Mouse (Mus musculus): ENCODE measurements around the gene Snap29.

Snap29 gene

DNA sequence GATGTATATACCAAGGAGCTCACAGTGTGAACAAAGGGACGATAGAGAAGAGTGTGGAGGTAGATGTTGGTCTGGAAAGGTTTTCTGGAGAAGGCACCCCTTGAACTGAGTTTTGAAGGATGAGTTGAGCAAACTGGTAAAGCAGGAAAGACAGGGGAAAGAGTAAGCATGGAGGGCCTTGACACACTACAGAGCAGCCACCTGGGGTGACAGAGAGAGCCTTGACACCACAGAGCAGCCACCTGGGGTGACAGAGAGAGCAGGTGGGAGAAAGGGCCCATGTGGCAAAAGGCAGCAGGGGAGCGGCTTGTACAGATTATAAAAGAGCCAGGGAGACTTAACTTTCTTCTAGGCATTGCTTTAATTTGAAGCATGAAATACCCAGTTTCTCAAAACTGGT is 69.0 kb downstream of the Snap29 start:
- peak in 1 of 2 experiments; percentile 22 for DNase-seq

GRCm38 (mm10) chr16:17475326-17475725 is 69.5 kb downstream of the Snap29 start:
- no peak for DNase-seq

DNA sequence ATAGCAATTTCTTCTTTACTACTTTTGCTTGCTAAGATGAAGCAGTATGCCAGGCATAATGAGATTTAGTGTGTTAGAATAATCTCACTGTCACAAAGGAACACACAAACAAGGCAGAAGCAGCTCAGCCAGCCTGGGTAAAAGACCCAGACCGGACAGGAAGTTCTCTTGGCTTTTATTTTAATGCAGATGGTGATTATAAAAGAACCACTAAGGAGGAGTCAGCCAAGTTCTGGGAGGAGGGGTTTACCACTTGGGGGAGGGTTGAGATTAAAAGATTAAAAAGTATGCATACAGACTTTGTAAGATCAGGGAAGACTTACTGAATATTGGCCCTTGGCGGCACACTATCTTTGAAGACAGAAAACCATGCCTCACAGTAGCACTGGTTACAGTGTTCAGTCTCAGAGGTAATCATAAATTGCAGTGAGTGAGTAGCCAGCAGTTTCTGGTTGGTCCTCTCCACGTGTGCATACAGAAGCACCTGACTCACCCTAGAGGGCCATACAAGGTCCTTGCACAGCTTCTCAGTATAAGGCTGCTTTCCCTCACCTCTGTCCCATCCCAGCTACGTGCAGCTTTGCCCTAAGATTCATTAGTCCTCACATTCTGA is 72.7 kb downstream of the Snap29 start:
- no peak for DNase-seq

All from thymus, adult 18-20 months (tissue).